Mouse (Mus musculus) kidney, adult 9 months (tissue): ENCODE results near the gene Gm19402.
"Not testable (repeated sequence)": the region's sequence is repeated elsewhere in the genome, so short reads cannot be mapped to it uniquely, and the experiment has no call there.

Experiments
- DNase-seq: peaks from one replicate; pipeline ENCODE4 v3.0.0; 2022

The Gm19402 gene

GRCm38 (mm10) chr10:77690356-77690807 is at the start of gene Gm19402:
Gene Gm19402, minus strand, starts transcription at chr10:77690757.
- DNase-seq: not testable (repeated sequence)

GRCm38 (mm10) chr10:77738929-77739328 is 48.4 kb upstream of the Gm19402 start:
- no peak for DNase-seq

GRCm38 (mm10) chr10:77735928-77736327 is 45.4 kb upstream of the Gm19402 start:
- no peak for DNase-seq

- peak; percentile 6 for DNase-seq
These were observed 38.7 kb upstream of the Gm19402 start for GRCm38 (mm10) chr10:77729241-77729640.

- peak; percentile 8 for DNase-seq
These were observed 37.7 kb upstream of the Gm19402 start for GRCm38 (mm10) chr10:77728280-77728679.

- no peak for DNase-seq
These were observed 35.6 kb upstream of the Gm19402 start, which contains the start of gene Gm10100 for GRCm38 (mm10) chr10:77726186-77726585. Gene Gm10100, plus strand, starts transcription at chr10:77726486.

GRCm38 (mm10) chr10:77724855-77725254 is 34.3 kb upstream of the Gm19402 start:
- DNase-seq: no peak

- DNase-seq: not testable (repeated sequence)
These were observed 29.7 kb upstream of the Gm19402 start, which contains the start of gene Krtap12-1 for GRCm38 (mm10) chr10:77720299-77720698. Gene Krtap12-1, plus strand, starts transcription at chr10:77720599.

GRCm38 (mm10) chr10:77715507-77715906 is 24.9 kb upstream of the Gm19402 start, which contains the start of gene Gm10142:
Gene Gm10142, plus strand, starts transcription at chr10:77715807.
- no peak for DNase-seq

GRCm38 (mm10) chr10:77713734-77714133 is 23.2 kb upstream of the Gm19402 start:
- DNase-seq: no peak

GRCm38 (mm10) chr10:77711157-77711556 is 20.6 kb upstream of the Gm19402 start, which contains the start of gene Gm10024:
Gene Gm10024, plus strand, starts transcription at chr10:77711457.
- not testable (repeated sequence) for DNase-seq

GRCm38 (mm10) chr10:77709831-77710230 is 19.3 kb upstream of the Gm19402 start:
- DNase-seq: no peak

- DNase-seq: no peak
These were observed 15.8 kb upstream of the Gm19402 start, which contains the start of gene Gm10272 for GRCm38 (mm10) chr10:77706326-77706725. Gene Gm10272, plus strand, starts transcription at chr10:77706626.

- no peak for DNase-seq
These were observed 6.6 kb upstream of the Gm19402 start, which contains the start of gene Gm9508 for GRCm38 (mm10) chr10:77697133-77697532. Gene Gm9508, minus strand, starts transcription at chr10:77697233.

- DNase-seq: no peak
These were observed 3.5 kb downstream of the Gm19402 start for GRCm38 (mm10) chr10:77687021-77687420.

GRCm38 (mm10) chr10:77685895-77686664 is 4.5 kb downstream of the Gm19402 start, which contains the start of gene Tspear:
Gene Tspear, plus strand, starts transcription at chr10:77686569.
- no peak for DNase-seq

GRCm38 (mm10) chr10:77684181-77684580 is 6.4 kb downstream of the Gm19402 start:
- DNase-seq: no peak

GRCm38 (mm10) chr10:77682994-77683393 is 7.6 kb downstream of the Gm19402 start:
- DNase-seq: no peak

GRCm38 (mm10) chr10:77677562-77677961 is 13.0 kb downstream of the Gm19402 start:
- DNase-seq: no peak

- DNase-seq: no peak
These were observed 16.8 kb downstream of the Gm19402 start for GRCm38 (mm10) chr10:77673765-77674164.

- DNase-seq: no peak
These were observed 19.0 kb downstream of the Gm19402 start for GRCm38 (mm10) chr10:77671519-77671918.

GRCm38 (mm10) chr10:77670710-77671109 is 19.8 kb downstream of the Gm19402 start:
- no peak for DNase-seq

GRCm38 (mm10) chr10:77667402-77667801 is 23.2 kb downstream of the Gm19402 start:
- DNase-seq: no peak

GRCm38 (mm10) chr10:77666342-77666741 is 24.2 kb downstream of the Gm19402 start:
- DNase-seq: no peak
